Mouse (Mus musculus) lung, adult 2 months (tissue): ENCODE results near the gene Eif2s3x. TPM values are rescaled to one million over a fixed set of nuclear protein-coding genes. Genes with fewer than 3 reads are reported as not detected.
"Not testable (repeated sequence)": the region's sequence is repeated elsewhere in the genome, so short reads cannot be mapped to it uniquely, and the experiment has no call there.

Experiments used
- DNase-seq: peaks from one replicate; pipeline ENCODE4 v3.0.0; 2022
- H3K4me1 ChIP-seq: fragments of 200-500 bp; 2 replicates; pipeline ENCODE4 v1.6.1; 2011; ENCODE audit warnings: low read length; ENCODE audit not compliant: control insufficient read depth, insufficient read depth
- H3K4me3 ChIP-seq: fragments of 200-500 bp; replicated peaks from 2 replicates; pipeline ENCODE3; 2011; ENCODE audit warnings: low read depth, mild to moderate bottlenecking, control low read depth, low read length; ENCODE audit errors: extremely low read depth
- CTCF ChIP-seq: fragments of 200-500 bp; IDR thresholded peaks from 2 replicates; pipeline ENCODE4 v1.5.1; 2011; ENCODE audit warnings: mild to moderate bottlenecking, low read length, control low read depth; ENCODE audit not compliant: insufficient read depth
- POLR2A ChIP-seq: fragments of 200-500 bp; IDR thresholded peaks from 2 replicates; pipeline ENCODE4 v1.6.1; 2011; ENCODE audit warnings: low read depth, mild to moderate bottlenecking, control low read depth, low read length, borderline replicate concordance; ENCODE audit errors: extremely low read depth
- WGBS: fragments of 180-500 bp; shearing (Covaris S2); methylation state at CpG from one replicate; pipeline ENCODE4 v1.1.7; 2018; 5-methylcytosine and 5-hydroxymethylcytosine counted together
- polyA plus RNA-seq: library from polyadenylated mRNA; depleted of rRNA; stranded (reverse); fragments of >200 nt; gene quantifications from 2 replicates; pipeline ENCODE4 v1.2.3, GENCODE M21; 2012; rRNA removed

Eif2s3x gene
- 22.1 and 32.8 TPM in 2 replicates for polyA plus RNA-seq

DNA sequence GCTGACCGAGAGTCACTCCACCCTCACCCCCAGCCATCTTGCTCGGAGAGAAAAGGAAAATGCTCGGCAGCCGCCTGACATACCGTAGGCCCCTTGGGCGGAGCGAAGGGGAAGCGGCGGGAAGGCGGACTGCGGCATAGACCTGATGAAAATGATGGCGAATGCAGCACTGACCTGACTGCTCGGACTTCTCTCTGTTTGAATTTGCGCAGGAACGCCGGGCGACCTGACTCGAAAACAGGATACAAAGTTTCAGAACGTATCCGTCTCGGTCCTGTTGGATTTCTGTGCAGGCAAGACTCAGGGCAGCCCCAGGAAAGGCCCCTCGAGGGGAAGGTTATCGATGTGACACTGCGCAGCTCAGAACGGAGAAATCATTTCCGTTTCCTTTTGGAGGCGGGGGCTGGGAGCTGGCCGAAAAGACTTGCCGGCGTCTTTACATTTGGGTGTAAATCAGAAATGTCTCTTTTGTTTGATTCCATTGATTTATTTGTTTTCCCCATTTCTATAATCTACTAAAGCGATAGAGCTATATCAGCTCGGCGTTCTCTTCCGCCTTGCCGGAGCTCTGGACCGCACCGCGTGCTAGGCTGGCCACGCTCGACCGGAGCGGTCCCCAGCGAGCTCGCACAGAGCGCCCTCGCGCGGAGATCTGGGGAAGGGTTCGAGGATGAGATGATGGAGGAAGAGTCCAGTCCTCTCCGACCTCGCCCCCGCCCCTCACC, at the start of gene Eif2s3x:
Gene Eif2s3x (minus strand): TSS at position 266 of the 725 bp plus-strand sequence.
- H3K4me1 ChIP-seq: no peaks in the 10 kb centered on the region
- TF ChIP-seq POLR2A (peak; percentile 60; the same call in 1 of the 2 replicates), CTCF (peak; percentile 56)
- under 1% methylated on average over 52 of the region's 52 CpGs for WGBS
- H3K4me3 ChIP-seq: peak within 1 kb of the TSS; percentile 100
- DNase-seq: peak; percentile 76

DNA sequence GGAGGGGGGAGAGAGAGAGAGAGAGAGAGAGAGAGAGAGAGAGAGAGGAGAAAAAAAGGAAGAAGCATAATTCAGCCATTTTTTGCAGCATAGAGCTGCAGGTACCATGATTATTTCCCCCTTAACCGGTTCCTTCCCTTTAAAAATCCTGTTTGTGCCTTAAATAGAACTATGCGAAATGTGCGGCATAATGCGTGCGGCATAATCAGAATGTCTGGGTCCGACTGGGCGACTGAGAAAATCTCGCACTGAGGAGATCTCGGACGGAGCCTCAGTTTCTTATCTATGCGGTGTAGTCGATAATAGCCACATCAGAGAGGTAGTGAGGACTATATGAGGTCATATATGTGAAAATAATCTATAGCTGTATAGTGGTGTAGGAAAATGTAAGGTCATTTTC, 22.9 kb upstream of the Eif2s3x start:
- WGBS: 30% methylated on average over 12 of the region's 12 CpGs
- H3K4me1 ChIP-seq: no peaks in the 10 kb centered on the region
- DNase-seq: no peak
- peak overlapping the region; percentile 61 for H3K4me3 ChIP-seq
- TF ChIP-seq CTCF (no peak), POLR2A (no peak)

DNA sequence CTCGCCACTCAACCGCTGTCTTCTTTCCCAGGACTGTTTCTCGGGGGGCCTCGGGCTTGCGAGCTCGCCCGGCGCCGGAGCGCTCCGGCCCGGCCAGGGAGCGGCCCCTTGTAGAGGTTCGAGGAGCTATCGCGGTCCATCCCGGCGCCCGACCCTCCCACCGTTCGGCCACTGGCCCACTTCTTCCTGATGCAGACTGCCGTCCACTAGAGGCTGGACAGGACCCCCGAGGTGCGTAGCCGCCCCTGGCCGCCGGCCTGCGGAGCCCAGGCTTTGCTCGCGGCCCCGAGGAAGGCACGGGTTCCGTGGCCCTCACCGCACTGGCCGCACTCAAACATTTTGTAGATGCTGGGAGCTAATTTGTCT, 22.5 kb upstream of the Eif2s3x start:
- H3K4me3 ChIP-seq: peak overlapping the region; percentile 73
- no peak for TF ChIP-seq CTCF
- no peak for TF ChIP-seq POLR2A
- H3K4me1 ChIP-seq: no peaks in the 10 kb centered on the region
- DNase-seq: peak; percentile 10
- 23% methylated on average over 35 of the region's 35 CpGs for WGBS

DNA sequence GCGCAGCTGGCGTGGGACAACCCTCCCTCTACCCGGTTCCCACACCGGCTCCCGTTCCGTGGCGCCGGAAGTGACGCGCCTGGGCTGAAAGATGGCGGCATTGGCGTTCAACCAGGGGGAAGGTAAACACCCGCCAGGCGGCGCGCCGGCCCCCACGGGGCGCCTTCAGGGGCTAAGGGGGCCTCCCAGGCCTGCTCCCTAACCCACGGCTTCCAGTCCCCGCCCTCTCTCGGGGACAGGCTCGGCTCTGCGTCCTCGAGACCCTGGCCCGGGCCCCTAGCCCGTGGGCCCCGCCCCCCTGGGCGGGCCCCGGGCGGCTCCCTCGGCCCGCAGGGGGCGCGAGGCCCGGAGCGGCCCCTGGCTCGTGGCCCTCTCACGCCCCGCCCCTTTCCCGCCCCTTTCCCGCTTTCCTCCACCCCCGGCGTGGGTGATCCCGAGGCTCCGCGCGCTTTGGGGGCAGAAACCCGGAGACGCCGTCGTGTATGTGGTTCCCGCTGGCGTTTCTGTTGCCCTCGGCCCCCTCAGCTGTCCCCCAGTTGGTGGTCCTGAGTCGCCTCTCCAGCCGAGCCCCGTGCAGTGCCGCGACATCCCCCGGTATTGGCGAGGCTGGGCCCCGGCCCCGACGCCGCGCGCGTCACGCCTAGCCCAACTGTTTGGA, 22.0 kb upstream of the Eif2s3x start, which contains the start of gene Klhl15:
Gene Klhl15 (plus strand): TSS at position 68 of the 658 bp plus-strand sequence.
- Histone ChIP-seq H3K4me1 (no peaks in the 10 kb centered on the region), H3K4me3 (peak within 1 kb of the TSS; percentile 73)
- 9% methylated on average over 65 of the region's 70 CpGs for WGBS
- no peak for TF ChIP-seq CTCF
- TF ChIP-seq POLR2A: peak; percentile 70; the same call in 1 of the 2 replicates
- DNase-seq: peak; percentile 85

DNA sequence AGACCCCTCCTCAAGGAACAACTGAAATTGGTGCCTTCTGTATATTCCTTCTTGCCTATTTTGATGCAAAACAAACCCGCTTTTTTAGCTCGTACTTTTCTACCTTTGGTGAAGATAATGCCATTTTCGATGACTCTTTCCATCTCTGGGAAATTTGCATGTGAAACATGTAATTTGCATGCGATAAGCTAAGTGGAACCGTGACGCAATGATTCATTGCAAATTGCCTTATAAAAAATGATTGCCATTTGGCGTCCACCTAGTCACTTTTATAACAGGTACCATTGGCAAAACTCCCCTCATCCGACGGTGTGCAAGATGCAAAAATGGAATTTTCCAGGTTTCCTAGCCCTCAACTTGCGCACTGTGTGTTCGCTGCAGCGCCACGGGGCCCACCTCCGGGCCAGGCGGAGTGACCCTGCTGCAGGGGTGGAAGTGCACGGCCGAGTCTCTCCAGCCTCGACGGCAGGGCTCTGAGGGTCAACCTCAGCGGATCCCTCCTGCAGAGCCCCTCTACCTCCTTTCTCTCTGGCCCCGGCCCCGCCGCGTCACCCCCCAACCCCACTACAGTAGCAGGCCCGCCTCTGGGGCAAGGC, 21.4 kb upstream of the Eif2s3x start:
- peak overlapping the region; percentile 64 for H3K4me3 ChIP-seq
- TF ChIP-seq CTCF: no peak
- no peak for TF ChIP-seq POLR2A
- no peaks in the 10 kb centered on the region for H3K4me1 ChIP-seq
- 18% methylated on average over 25 of the region's 25 CpGs for WGBS
- DNase-seq: no peak

DNA sequence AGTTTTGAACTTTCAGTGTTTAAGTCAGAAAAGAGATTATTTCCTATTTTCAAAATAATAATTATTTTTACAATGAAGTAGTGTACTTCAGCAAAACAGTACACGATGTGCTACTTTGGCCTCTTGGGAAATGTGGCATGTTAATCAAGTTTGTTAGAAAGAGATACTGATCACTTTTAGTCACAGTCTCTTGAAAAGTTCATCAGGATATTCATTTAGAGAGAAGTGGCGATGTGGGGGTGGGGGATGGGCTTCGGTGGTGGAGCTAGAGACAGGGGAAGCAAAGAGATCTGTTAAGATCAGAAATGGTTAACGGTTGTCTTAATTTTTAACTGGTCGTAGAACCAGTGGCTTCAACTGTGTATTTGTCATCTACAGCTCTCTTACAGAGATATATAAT, 20.8 kb upstream of the Eif2s3x start:
- TF ChIP-seq CTCF: no peak
- TF ChIP-seq POLR2A: no peak
- no peaks in the 10 kb centered on the region for H3K4me1 ChIP-seq
- H3K4me3 ChIP-seq: no peak overlapping the region
- WGBS: 44% methylated on average over 5 of the region's 5 CpGs
- no peak for DNase-seq

DNA sequence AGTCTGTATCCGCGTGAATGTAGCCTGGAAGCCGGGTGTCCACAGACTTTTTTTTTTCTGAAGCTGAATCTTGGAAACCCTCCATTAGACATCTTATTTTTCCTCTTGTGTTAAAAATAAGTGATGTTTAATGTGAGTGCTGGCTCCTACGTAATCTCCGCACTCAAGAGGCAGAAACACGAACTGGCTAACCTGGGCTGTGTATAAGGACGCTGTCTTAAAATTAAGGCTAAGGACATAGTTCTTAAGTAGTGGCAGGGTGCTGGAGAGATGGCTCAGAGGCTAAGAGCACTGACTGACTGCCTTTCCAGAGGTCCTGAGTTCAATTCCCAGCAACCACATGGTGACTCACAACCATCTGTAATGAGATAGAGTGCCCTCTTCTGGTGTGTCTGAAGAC, 722 bp upstream of the Eif2s3x start:
- no peaks in the 10 kb centered on the region for H3K4me1 ChIP-seq
- DNase-seq: no peak
- 3% methylated on average over 7 of the region's 7 CpGs for WGBS
- H3K4me3 ChIP-seq: no peak overlapping the region
- TF ChIP-seq CTCF (no peak), POLR2A (no peak)

GRCm38 (mm10) chrX:94212264-94212596, 432 bp downstream of the Eif2s3x start:
- no peak for TF ChIP-seq POLR2A
- no peak for TF ChIP-seq CTCF
- H3K4me1 ChIP-seq: no peaks in the 10 kb centered on the region
- H3K4me3 ChIP-seq: peak overlapping the region; percentile 100
- no peak for DNase-seq
- 1% methylated on average over 12 of the region's 12 CpGs for WGBS

DNA sequence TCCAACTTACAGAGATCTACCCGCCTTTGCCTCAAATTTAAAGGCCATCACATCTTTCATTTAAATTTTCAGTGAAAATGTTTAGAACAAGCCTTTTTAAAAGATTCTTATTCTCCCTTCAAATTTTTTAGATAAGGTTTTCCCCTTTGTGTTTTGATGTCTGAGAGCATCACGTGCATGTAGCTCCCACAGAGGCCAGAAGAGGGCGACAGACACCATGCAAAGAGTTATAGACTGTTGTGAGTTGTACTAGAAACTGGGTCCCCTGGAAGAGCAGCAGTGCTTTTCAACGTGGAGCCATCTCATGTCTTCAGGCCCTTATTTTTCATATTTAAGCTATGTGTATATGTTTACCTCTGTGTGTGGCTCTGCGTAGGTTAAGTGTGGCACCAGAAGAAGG, 14.9 kb downstream of the Eif2s3x start:
- peak; percentile 6 for DNase-seq
- Histone ChIP-seq H3K4me1 (no peaks in the 10 kb centered on the region), H3K4me3 (no peak overlapping the region)
- WGBS: 85% methylated on average over 5 of the region's 5 CpGs
- TF ChIP-seq CTCF (peak; percentile 37; the same call in 1 of the 2 replicates), POLR2A (no peak)

DNA sequence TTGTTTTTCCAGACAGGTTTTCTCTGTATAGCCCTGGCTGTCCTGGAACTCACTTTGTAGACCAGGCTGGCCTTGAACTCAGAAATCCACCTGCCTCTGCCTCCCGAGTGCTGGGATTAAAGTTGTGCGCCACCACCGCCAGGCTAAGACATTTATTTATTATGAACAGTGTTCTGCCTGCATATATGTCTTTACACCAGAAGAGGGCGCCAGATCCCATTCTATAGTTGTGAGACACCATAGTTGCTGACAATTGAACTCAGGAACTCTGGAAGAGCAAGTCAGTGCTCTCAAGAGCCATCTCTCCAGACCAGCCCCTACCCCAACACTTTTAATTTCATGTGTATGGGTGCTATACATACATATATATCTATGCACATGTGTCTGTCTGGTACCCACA, 18.8 kb downstream of the Eif2s3x start:
- H3K4me1 ChIP-seq, DNase-seq, H3K4me3 ChIP-seq: not testable (repeated sequence)
- WGBS: 66% methylated on average over 4 of the region's 4 CpGs
